Mouse (Mus musculus): ENCODE results near the gene Krt88. TPM values are rescaled to one million over a fixed set of nuclear protein-coding genes. Genes with fewer than 3 reads are reported as not detected.
A peak's percentile ranks its signal among the peaks of the same experiment; 100 is the strongest.

The Krt88 gene
- total RNA-seq, 2 experiments from 2014 or later, result not detected

DNA sequence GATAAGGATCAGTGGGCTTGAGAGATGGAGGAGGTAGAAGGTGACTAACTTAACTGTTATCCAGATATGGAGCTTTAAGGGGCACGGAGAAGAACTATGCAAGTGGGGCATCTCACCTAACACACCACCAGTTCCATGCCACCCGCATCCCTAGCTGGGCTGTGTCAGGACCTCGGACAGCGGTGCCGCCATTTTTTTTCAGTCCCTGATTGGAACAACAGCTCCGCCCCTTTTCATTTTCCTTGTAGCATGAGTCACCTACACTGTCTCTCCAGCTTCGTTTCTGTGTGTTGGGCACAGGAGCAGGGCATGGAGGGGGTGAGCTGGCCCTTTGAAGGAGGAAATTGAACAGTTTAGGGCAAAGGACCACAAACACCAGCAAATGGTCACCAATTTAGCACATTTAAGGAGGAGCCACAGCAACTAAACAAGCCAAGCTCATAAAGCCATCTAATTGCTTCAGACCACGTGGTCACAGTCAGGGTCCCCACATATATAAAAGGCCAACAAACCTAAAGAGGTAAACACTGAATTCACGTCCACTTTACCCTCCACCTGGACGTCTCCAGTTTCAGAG, 25.5 kb downstream of the Krt88 start, which contains the start of gene Krt86:
Krt86 (plus strand) TSS at position 527 of the 577 bp plus-strand sequence.
- ATAC-seq (replicated peaks; ENCODE audit: poor library complexity), result peak; percentile 71

DNA sequence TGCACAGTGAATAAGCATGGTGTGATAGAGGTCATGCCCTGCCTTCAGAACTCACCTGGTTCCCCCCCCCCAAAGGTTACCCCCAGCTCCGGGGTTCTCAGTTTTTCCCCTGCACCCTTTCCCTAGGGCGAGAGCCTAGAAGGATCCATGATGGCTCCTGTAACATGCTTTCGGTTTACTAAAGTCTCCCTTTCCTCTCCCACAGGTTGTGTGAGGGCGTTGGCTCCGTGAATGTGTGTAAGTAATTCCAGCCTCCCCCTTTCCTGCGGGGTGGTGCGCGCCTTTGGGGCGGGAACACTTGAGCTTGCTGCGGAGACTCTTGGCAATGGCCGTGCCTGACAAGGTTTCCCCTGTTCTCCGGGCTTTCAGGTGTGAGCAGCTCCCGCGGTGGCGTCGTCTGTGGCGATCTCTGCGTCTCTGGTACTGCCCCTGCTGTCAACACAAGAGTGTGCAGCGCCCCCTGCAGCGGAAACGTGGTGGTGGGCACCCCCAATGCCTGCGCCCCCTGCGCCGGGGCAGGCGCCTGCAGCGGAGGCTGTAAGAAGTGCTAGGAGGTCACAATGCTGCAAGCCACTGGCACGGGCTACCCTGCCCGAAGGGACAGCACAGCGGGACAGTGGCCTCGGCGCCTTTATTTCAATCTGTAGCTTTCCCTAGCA, 31.6 kb downstream of the Krt88 start:
- peak; percentile 80 for ATAC-seq (replicated peaks; ENCODE audit: poor library complexity)

DNA sequence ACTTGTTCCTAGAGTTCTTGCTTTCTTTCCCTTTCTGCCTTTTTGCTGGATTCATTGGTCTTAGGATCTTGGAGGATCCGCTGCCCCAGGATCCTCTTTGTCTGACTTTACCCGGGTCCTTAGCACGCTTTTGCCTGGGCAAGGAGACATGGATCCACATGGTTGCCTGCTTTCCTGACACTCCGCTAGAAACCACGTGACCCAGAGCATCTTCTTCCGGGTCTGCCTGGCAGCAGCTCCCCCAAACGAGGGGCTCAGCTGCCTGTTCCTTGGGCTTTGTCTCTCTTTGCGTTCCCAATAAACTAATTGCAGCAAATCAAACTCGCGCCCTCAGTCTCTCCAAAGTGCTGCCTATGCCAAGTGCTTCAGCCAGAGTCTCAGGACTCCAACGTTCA, 32.1 kb downstream of the Krt88 start:
- no peak for ATAC-seq (replicated peaks; ENCODE audit: poor library complexity)

DNA sequence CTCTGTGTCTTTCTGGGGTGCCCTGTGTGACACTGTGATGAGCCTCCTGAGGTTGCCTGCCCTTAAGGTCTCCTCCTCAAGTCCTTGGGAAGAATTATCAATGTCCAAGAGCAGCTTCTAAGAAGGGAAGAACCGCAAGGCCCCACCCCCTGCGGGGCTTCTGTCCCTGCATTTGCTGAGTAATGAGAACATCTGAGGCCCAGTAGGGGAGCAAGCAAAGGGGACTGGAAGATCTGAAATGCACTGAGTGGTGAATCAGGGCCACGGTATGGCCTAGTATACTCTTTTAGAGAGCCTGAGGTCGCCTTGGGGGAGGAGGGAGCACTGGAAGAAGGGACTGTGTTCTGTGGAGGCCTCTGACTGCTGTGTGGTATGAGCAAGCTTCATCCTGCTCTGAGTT, 34.5 kb downstream of the Krt88 start:
- no peak for ATAC-seq (replicated peaks; ENCODE audit: poor library complexity)

DNA sequence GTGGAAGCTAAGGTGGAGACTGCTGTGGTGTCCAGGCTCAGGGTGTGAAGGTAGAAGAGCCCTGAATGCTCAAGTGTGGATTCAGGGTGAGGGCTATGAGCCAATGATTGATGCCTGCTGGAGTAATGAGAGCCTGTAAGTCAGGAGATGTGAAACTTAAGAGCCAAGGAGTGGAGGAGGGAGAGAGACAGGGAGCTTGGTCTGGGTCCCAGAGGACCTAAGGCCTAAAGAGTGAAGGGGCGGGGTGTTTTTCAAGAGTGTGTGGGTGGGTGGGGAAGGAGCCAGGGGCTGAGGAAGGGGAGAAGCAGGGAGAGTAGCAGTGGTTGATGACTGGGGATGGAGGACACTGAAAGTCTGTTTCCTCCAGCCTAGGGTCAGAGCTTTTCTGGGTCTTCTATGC, 36.1 kb downstream of the Krt88 start:
- no peak for ATAC-seq (replicated peaks; ENCODE audit: poor library complexity)

DNA sequence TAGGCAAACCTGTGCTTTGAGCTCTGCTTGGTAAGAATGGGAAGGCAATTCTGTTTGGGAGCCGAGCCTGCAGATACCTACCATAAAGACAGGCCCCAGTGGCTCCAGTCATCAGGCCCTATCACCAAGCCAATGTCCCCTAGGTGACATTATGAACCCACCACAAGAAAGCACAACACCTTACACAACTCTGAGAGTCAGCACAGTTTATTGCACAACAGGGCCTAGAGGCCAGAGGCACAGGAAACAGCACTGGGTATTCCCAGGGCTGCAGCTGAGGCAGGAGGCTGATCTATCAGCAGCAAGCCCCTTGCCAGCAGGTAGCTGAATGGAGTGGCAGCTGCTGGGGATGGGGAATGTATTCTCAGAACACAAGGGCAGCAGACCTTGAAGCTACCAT, 37.4 kb downstream of the Krt88 start:
- peak; percentile 76 for ATAC-seq (replicated peaks; ENCODE audit: poor library complexity)

DNA sequence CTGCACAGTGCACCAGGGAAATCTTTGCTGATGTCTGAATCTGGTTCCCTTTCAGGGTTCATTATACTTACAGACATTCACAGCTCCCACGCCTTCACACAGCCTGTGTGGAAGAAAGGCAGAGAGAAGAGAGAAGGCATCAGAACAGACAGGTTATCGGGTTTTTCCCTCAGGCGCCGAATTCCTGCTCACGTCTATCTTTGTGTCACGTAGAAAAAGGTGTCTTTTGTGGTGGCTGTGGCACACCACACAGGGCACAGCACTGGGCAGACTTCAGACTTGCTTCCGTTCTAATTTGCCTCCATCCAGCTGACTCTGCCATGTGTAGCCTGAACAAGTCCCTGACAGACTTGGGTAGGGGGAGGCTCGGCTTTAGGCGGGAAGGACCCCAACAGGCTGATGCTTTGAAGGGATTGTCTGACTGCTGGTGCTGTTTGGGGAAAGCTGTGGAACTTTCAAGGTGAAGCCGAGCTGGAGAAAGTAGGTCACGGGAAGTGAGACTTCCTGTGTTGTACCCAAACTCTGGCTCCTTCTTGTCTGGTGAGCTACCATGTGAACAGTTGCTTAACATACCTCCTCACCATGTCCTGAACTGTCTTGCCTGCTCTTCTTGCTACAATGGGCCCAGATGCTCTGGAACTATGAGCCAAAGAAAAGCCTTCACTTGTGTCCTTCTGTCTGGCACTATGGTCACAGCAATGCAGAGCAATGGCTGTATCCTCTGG, 38.5 kb downstream of the Krt88 start:
- no peak; the same call in 1 of the 2 replicates for ATAC-seq (replicated peaks; ENCODE audit: poor library complexity)

DNA sequence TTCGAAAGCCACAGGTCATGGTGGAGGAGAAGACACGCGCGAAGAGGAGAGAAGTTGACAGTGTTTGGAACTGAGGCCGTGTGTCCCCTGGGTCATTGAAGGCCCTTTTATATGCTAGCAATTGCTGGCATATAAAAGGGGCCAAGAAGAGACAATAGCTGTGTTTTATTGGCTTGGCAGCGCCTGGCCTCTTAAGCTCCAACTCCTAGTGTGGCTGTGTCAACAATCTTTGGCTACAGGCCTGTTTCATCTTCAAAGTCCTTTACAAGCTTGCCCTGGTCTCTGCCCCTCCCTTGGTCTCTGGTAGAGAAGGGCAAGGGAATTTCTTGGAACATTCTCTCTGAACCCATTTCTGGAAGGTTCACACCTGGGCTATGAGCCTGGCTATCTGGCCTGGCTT, 43.9 kb downstream of the Krt88 start, which contains the start of gene Krt83:
Krt83 (minus strand) TSS at position 82 of the 400 bp plus-strand sequence.
- ATAC-seq (replicated peaks; ENCODE audit: poor library complexity), result no peak

DNA sequence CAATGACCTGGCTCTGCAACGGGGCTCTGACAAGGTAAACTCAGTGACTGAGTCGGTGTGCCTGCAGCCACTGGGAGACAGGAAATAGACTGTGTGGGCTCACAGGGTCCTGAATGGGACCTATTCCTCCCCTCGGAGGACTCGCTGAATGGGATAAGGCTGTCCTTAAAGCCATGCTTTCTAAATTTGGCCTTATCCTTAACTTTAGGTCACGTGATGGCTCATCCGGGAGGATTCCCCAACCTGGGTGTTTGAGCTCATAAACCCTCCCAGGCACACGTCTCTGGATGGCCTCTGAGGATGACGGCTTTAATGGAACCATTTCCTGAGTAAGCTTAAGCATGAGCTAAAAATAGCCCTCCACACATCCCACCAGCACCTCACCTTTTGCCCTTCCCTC, 45.2 kb downstream of the Krt88 start:
- ATAC-seq (replicated peaks; ENCODE audit: poor library complexity), result no peak

DNA sequence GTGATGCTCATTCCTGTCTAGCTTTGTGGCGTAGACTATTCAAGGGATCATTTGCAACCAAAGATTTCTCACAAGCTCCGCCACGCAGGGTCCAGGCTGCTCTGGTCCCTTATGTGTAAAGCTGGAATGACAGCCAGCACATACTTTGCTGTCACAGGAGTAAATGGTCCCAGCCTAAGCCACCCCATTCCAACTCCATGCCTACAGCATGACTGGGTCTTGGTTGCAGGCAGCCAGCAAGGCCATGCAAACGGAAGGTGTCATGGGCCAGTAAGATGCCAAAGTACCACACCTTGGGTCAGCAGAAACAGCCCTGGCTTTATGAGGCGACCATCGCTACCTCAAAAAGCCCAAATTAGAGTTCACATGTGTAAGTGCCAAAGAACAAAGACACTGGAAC, 46.2 kb downstream of the Krt88 start:
- ATAC-seq (replicated peaks; ENCODE audit: poor library complexity), result no peak

DNA sequence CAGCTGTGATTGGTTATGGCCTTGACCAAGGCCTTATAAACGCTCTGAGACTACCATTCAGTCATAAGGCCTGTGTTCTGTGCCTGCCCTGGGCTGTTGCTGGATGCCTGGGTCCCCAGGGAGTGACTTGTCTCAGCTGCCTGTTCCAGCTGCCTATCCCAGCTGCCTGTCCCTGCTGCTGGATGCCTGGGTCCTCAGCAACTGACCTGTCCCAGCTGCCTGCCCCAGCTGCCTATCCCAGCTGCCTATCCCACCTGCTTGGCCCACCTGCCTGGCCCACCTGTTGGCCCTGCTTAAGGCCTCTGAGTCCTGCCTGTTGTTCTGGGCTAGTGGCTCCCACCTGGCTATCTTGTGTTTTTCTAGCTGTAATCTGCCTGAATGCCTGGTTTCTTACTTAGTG, 46.7 kb downstream of the Krt88 start:
- ATAC-seq (replicated peaks; ENCODE audit: poor library complexity), result no peak

DNA sequence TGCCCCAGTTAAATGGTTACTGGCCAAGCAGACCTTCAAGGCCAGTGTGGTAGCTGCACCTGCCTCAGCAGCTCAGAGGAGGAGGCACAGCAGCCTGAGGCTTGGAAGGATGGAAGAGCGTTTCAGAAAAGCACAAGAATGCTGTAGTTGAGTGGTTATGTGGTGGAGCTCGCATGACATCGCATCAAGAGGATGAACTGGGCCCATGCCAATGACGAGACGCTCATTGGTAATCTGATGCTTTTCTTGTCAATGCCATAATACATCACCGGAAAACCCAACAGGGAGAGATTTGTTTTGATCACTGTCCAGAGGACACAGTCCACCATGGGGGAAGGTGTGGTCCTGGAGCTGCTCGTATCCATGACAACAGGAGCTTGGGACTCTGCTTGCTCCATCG, 47.7 kb downstream of the Krt88 start:
- no peak for ATAC-seq (replicated peaks; ENCODE audit: poor library complexity)

DNA sequence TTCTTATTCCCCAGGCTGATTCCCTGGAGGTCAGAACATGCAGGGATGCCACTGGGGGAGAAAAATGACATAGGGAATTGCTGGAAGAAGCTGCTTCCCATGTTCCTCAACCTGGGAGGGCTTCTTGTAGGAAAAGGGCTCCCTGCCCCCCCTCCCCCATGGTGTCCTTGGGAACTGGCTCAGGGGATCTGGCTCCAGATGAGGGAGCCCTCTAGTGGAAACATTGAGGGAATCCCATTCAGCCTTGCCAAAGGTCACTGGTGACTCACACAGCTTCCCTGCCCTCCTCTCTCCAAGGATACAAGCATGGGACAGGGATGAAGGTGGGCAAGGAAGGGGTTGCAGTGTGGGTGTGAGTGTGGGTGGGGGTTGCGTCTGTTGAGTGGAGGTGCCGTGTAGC, 49.6 kb downstream of the Krt88 start:
- peak; percentile 44; the same call in 1 of the 2 replicates for ATAC-seq (replicated peaks; ENCODE audit: poor library complexity)

Other genes with a start within 250 kb of the Krt88 start
- 0.98 and 1.1 TPM in 2 replicates for gene Grasp, start 223.6 kb upstream of the Krt88 start, total RNA-seq (2015)
- gene Grasp, start 223.6 kb upstream of the Krt88 start, total RNA-seq (2017), result 1.00 and 1.1 TPM in 2 replicates
- gene Nr4a1, start 193.5 kb upstream of the Krt88 start, total RNA-seq (2015), result 6.5 and 11.3 TPM in 2 replicates
- 7.1 and 7.9 TPM in 2 replicates for gene Nr4a1, start 193.5 kb upstream of the Krt88 start, total RNA-seq (2017)
- gene Atg101, start 163.5 kb upstream of the Krt88 start, total RNA-seq (2015), result 7.9 and 13.1 TPM in 2 replicates
- gene Atg101, start 163.5 kb upstream of the Krt88 start, total RNA-seq (2017), result 58.6 and 63.5 TPM in 2 replicates
- gene 6030408B16Rik, start 154.5 kb upstream of the Krt88 start, total RNA-seq (2015), result not detected in 2 replicates
- not detected in 2 replicates for gene 6030408B16Rik, start 154.5 kb upstream of the Krt88 start, total RNA-seq (2017)
- gene Krt80, start 77.6 kb upstream of the Krt88 start, total RNA-seq (2015), result 1.8 and 3.1 TPM in 2 replicates
- gene Krt80, start 77.6 kb upstream of the Krt88 start, total RNA-seq (2017), result 0.57 and 0.83 TPM in 2 replicates
- 1.1 TPM in 1 of 2 replicates, not detected in the other for gene Krt7, start 36.7 kb upstream of the Krt88 start, total RNA-seq (2015)
- not detected in 2 replicates for gene Krt7, start 36.7 kb upstream of the Krt88 start, total RNA-seq (2017)
- 0.12 TPM in 1 of 2 replicates, not detected in the other for gene Krt87, start 8.9 kb upstream of the Krt88 start, total RNA-seq (2015)
- not detected in 2 replicates for gene Krt87, start 8.9 kb upstream of the Krt88 start, total RNA-seq (2017)
- gene Krt81, start 16.0 kb downstream of the Krt88 start, total RNA-seq (2015), result 0.29 TPM in 1 of 2 replicates, not detected in the other
- gene Krt81, start 16.0 kb downstream of the Krt88 start, total RNA-seq (2017), result not detected in 2 replicates
- gene Krt86, start 25.7 kb downstream of the Krt88 start, total RNA-seq (2015), result not detected in 2 replicates
- not detected in 2 replicates for gene Krt86, start 25.7 kb downstream of the Krt88 start, total RNA-seq (2017)
- not detected in 2 replicates for gene Krt83, start 43.8 kb downstream of the Krt88 start, total RNA-seq (2015)
- 0.37 and 1.1 TPM in 2 replicates for gene Krt83, start 43.8 kb downstream of the Krt88 start, total RNA-seq (2017)
- gene Gm49425, start 69.5 kb downstream of the Krt88 start, total RNA-seq (2015), result 0.64 TPM in 1 of 2 replicates, not detected in the other
- gene Gm49425, start 69.5 kb downstream of the Krt88 start, total RNA-seq (2017), result not detected in 2 replicates
- not detected in 2 replicates for gene Krt84, start 85.1 kb downstream of the Krt88 start, total RNA-seq (2015)
- gene Krt84, start 85.1 kb downstream of the Krt88 start, total RNA-seq (2017), result not detected in 2 replicates
- gene Krt82, start 102.9 kb downstream of the Krt88 start, total RNA-seq (2015), result not detected in 2 replicates
- gene Krt82, start 102.9 kb downstream of the Krt88 start, total RNA-seq (2017), result not detected in 2 replicates
- gene Krt90, start 115.2 kb downstream of the Krt88 start, total RNA-seq (2015), result not detected in 2 replicates
- gene Krt90, start 115.2 kb downstream of the Krt88 start, total RNA-seq (2017), result not detected in 2 replicates
- not detected in 2 replicates for gene Krt75, start 126.2 kb downstream of the Krt88 start, total RNA-seq (2015)
- gene Krt75, start 126.2 kb downstream of the Krt88 start, total RNA-seq (2017), result not detected in 2 replicates
- gene Gm5414, start 180.4 kb downstream of the Krt88 start, total RNA-seq (2015), result not detected in 2 replicates
- gene Gm5414, start 180.4 kb downstream of the Krt88 start, total RNA-seq (2017), result not detected in 2 replicates
- gene Gm5478, start 199.6 kb downstream of the Krt88 start, total RNA-seq (2015), result not detected in 2 replicates
- not detected in 2 replicates for gene Gm5478, start 199.6 kb downstream of the Krt88 start, total RNA-seq (2017)
- not detected in 2 replicates for gene Krt6b, start 232.5 kb downstream of the Krt88 start, total RNA-seq (2015)
- not detected in 2 replicates for gene Krt6b, start 232.5 kb downstream of the Krt88 start, total RNA-seq (2017)
- gene Krt6a, start 246.6 kb downstream of the Krt88 start, total RNA-seq (2015), result not detected in 2 replicates
- not detected in 2 replicates for gene Krt6a, start 246.6 kb downstream of the Krt88 start, total RNA-seq (2017)